Mouse (Mus musculus) forebrain, embryonic 13.5 days (tissue): ENCODE data around the gene Dusp11. TPM values are rescaled to one million over a fixed set of nuclear protein-coding genes. Genes with fewer than 3 reads are reported as not detected.
"Not testable (repeated sequence)": the region's sequence is repeated elsewhere in the genome, so short reads cannot be mapped to it uniquely, and the experiment has no call there.

ENCODE experiments used
- ATAC-seq: fragments of 200-750 bp; cut with Nextera tagmentation; 2 replicates; pipeline ENCODE4 v1.8.0; 2017
- H3K27ac ChIP-seq: fragments of 300-500 bp; sonication (generic); 2 replicates; pipeline ENCODE4 v1.5.1; 2015; ENCODE audit warnings: inconsistent platforms, mild to moderate bottlenecking, moderate library complexity
- H3K27me3 ChIP-seq: fragments of 300-500 bp; sonication (generic); 2 replicates; pipeline ENCODE4 v1.6.1; 2015; ENCODE audit warnings: mild to moderate bottlenecking, inconsistent platforms
- H3K36me3 ChIP-seq: fragments of 300-500 bp; sonication (generic); 2 replicates; pipeline ENCODE4 v1.6.1; 2015; ENCODE audit warnings: mild to moderate bottlenecking, inconsistent platforms; ENCODE audit not compliant: poor library complexity, severe bottlenecking
- H3K4me1 ChIP-seq: fragments of 300-500 bp; sonication (generic); 2 replicates; pipeline ENCODE4 v1.6.1; 2015; ENCODE audit warnings: inconsistent platforms
- H3K4me2 ChIP-seq: fragments of 300-500 bp; sonication (generic); 2 replicates; pipeline ENCODE4 v1.6.1; 2015; ENCODE audit warnings: inconsistent platforms, mild to moderate bottlenecking, moderate library complexity
- H3K4me3 ChIP-seq: fragments of 300-500 bp; sonication (generic); 2 replicates; pipeline ENCODE4 v1.5.1; 2015; ENCODE audit warnings: mild to moderate bottlenecking, inconsistent platforms
- H3K9ac ChIP-seq: fragments of 300-500 bp; sonication (generic); 2 replicates; pipeline ENCODE4 v1.6.1; 2015; ENCODE audit warnings: mild to moderate bottlenecking, inconsistent platforms
- H3K9me3 ChIP-seq: fragments of 300-500 bp; sonication (generic); replicated peaks from 2 replicates; pipeline ENCODE4 v1.6.1; 2016; ENCODE audit warnings: inconsistent platforms
- WGBS: fragments of 180-500 bp; shearing (Covaris S2); methylation state at CpG from one replicate; pipeline ENCODE4 v1.1.7; 2015; 5-methylcytosine and 5-hydroxymethylcytosine counted together
- polyA plus RNA-seq: library from polyadenylated mRNA; unstranded; fragments of >200 nt; fragmentation: Nextera tagmentation; extraction: Ambion mirVana; gene quantifications from 2 replicates; pipeline ENCODE4 v1.2.1, GENCODE M21; 2015

Dusp11 gene
- polyA plus RNA-seq, 1 experiment from 2014 or later, result 43.5 TPM

DNA sequence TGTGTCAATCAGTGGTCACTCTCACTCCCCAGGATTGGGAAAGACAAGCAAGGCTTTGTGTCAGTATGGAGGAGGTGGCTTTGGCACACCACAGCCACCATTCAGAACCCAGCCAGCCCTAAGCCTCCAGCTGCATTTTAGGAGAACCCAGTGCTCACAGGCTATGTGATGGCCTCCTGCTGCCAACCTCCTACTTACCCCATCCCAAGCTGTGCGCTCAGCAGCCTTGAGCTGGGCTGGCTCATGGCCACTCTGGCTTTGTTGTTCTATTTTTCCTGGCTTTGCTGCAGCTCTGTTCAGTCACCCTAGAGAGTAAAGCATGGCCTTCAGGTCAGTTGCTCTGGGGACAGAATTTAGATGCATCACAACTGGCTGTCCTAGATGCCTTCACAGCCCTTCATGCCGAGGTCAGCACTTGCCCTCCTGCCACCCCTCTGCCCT is 54.5 kb downstream of the Dusp11 start:
- H3K27ac ChIP-seq, H3K4me2 ChIP-seq, ATAC-seq, H3K4me1 ChIP-seq, H3K4me3 ChIP-seq, H3K27me3 ChIP-seq, H3K36me3 ChIP-seq, H3K9me3 ChIP-seq, H3K9ac ChIP-seq: not testable (repeated sequence)
- WGBS, result 72% methylated on average over 2 of the region's 2 CpGs

DNA sequence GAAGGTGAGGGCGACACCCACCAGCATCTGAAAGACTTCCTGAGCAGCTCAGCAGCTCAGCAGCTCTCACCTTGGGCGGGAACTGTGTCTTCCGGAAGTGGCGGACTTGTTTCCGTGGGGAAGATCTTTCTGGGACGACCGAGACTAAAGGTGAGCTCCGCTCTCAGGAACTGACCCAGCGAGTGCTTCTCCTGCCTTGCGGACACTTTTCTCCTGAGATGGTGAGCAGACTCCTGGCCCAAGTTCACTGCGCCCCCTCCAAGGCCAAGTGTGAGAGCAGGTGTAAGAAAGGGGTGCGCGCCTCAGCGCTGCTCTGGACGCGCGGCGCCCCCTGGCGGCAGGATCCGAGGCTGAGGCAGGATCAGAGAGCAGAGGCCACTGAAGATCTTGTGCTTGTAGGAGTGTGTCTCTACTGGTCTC is 56.8 kb downstream of the Dusp11 start, which contains the start of gene Nat8f4:
Gene Nat8f4 (minus strand): TSS at position 243 of the 420 bp plus-strand sequence.
- H3K9me3 ChIP-seq, H3K27me3 ChIP-seq, H3K4me1 ChIP-seq, H3K36me3 ChIP-seq, H3K9ac ChIP-seq, H3K27ac ChIP-seq: not testable (repeated sequence)
- H3K4me3 ChIP-seq, result peak within 1 kb of the TSS; percentile 35
- peak within 1 kb of the TSS; percentile 53 for H3K4me2 ChIP-seq
- WGBS, result 13% methylated on average over 20 of the region's 20 CpGs
- ATAC-seq, result peak; percentile 77

DNA sequence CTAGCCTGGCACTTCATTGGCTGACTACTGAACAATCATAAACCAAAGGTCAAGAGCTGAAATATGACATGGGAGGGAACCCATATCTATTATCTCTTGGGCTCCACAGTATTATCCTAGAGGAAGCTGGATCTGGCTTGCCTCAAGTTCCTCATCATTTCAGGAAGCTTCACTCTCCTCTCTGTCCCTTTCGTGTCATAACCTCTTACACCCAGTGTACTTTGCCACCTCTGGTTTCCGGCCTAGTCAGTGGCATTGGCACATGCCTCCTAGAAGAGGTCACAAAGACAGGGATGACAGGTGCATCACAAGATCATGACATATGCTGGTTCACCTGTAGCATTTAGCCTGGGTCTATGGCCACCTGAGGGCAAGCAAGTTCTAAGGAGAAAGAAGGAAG is 59.2 kb downstream of the Dusp11 start:
- WGBS, result 96% methylated on average over 2 of the region's 2 CpGs
- no peak for ATAC-seq
- Histone ChIP-seq H3K4me2 (no peak overlapping the region), H3K36me3 (no peaks in the 10 kb centered on the region), H3K4me3 (no peak overlapping the region), H3K9me3 (no peaks in the 10 kb centered on the region), H3K27ac (no peak overlapping the region), H3K4me1 (0 out of 2 replicates have a peak, but pooled peaks cover 3% of the 10 kb centered on the region), H3K9ac (no peak overlapping the region), H3K27me3 (no peaks in the 10 kb centered on the region)

DNA sequence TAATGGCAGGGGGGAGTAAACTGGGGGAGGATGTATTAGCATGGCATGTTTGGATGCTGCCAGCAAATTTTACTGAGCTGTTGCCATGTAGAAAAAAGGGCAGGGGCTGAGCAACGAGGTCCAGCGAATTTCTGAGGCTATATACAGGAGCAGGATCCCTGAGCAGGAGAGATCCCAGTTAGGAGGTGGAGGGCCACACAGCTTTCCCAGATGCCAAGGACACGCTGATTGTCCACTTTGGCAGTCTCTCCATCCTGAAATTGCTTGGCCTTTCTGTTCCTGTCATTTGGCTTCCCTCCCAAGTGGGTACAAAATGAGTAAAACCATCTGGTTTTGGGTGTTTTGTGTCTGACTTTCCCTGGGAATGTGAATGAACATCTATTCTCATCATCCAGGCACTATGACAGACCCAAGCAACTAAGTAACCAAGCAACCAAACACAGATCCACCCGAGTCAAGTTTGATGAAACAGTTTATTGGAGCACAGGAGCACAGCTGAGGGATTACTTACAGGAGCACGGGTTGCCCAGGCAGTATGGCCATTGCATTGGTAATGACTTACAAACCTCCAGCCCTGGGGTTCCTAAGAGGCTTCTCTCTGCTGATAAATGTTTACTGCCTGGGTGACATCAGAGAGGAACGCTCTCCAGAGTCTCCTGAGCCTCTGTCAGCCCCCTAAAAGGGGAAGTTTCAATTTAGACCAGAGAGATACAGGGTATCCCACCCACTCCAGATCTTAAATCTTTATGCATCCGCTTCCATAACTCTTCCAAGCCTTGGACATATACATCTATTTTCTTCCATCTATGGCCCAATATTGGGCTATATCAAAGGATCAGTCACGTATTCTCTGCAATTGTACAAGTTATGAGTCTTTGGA is 62.6 kb downstream of the Dusp11 start:
- H3K9ac ChIP-seq, H3K27ac ChIP-seq, H3K4me3 ChIP-seq, H3K4me2 ChIP-seq, H3K36me3 ChIP-seq, H3K9me3 ChIP-seq, ATAC-seq, H3K27me3 ChIP-seq, H3K4me1 ChIP-seq: not testable (repeated sequence)
- 75% methylated on average over 7 of the region's 8 CpGs for WGBS

DNA sequence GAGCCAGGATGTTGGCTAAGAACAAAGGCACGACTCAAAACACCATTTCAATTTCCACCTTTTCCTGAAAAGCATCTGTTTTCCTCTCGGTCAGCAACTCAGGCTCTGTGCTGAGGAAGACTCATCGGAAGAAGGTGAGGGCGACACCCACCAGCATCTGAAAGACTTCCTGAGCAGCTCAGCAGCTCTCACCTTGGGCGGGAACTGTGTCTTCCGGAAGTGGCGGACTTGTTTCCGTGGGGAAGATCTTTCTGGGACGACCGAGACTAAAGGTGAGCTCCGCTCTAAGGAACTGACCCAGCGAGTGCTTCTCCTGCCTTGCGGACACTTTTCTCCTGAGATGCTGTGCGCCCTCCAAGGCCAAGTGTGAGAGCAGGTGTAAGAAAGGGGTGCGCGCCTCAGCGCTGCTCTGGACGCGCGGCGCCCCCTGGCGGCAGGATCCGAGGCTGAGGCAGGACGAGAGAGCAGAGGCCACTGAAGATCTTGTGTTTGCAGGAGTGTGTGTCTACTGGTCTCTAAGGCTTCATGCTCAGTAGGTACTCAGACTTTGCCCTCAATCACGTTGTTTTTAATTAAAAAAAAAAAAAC is 66.3 kb downstream of the Dusp11 start:
- not testable (repeated sequence) for H3K27me3 ChIP-seq, H3K27ac ChIP-seq, H3K36me3 ChIP-seq, H3K4me1 ChIP-seq, ATAC-seq, H3K4me3 ChIP-seq, H3K9ac ChIP-seq, H3K9me3 ChIP-seq, H3K4me2 ChIP-seq
- 69% methylated on average over 25 of the region's 25 CpGs for WGBS

Other genes starting within 250 kb of the Dusp11 start
- not detected in 2 replicates for gene Nat8f7, start 248.5 kb downstream of the Dusp11 start, polyA plus RNA-seq
- 0.23 TPM in 1 of 2 replicates, not detected in the other for gene Nat8f3, start 195.9 kb downstream of the Dusp11 start, polyA plus RNA-seq
- gene Nat8f6, start 140.7 kb downstream of the Dusp11 start, polyA plus RNA-seq, result not detected in 2 replicates
- not detected in 2 replicates for gene Nat8f5, start 140.7 kb downstream of the Dusp11 start, polyA plus RNA-seq
- gene Nat8, start 129.6 kb downstream of the Dusp11 start, polyA plus RNA-seq, result not detected in 2 replicates
- gene Nat8f2, start 92.5 kb downstream of the Dusp11 start, polyA plus RNA-seq, result not detected in 2 replicates
- gene Nat8f4, start 56.8 kb downstream of the Dusp11 start, polyA plus RNA-seq, result 7.5 and 8.1 TPM in 2 replicates
- 42.5 and 47.6 TPM in 2 replicates for gene Tprkb, start 49.8 kb downstream of the Dusp11 start, polyA plus RNA-seq
- gene Nat8f1, start 46.0 kb downstream of the Dusp11 start, polyA plus RNA-seq, result 9.2 and 10.8 TPM in 2 replicates
- gene Figla, start 54.5 kb upstream of the Dusp11 start, polyA plus RNA-seq, result not detected in 2 replicates
- 155 and 172 TPM in 2 replicates for gene Add2, start 67.0 kb upstream of the Dusp11 start, polyA plus RNA-seq
- 3.5 and 4.6 TPM in 2 replicates for gene Tgfa, start 233.6 kb upstream of the Dusp11 start, polyA plus RNA-seq